ENCODE assay signal across 20 mouse cellular contexts in the genomic region with DNA sequence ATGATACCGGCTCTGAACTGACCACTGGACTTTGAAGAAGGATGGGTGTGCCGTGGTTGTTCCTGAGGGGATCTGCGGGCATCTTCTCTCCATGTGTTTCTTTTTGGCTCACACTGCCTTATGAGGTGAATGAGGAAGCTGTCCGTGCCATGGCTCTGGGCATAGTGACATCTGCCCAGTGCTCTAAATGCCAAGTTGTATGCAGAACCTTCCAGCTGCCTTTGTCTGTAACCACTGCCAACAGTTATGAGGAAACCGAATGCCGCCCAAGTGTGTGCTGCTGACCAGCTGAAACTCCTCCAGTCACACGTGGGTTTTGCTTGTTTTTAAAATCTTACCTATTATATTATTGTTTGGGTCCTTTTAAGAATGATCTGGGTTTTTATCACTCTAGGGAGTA.
DNase-seq lines count a peak whose midpoint lies in the region; ATAC-seq lines count a peak whose summit lies in the region.
"Had no signal": no experiment of that assay in that cellular context is flagged by ENCODE, and none has a peak within 500 bp of the region (broad histone marks: within the 10 kb centered on the region; RNA-seq: fewer than 3 reads in every experiment).

No protein-coding gene starts in this region.

- no peaks in the 10 kb centered on the region for H3K27me3 ChIP-seq in heart, embryonic 12.5 days (replicated peaks)
- H3K27me3 ChIP-seq: embryonic facial prominence, embryonic 15.5 days; forebrain, embryonic 12.5 days; limb, embryonic 13.5 days; midbrain, embryonic 13.5 days had no signal

- no peak overlapping the region for H3K4me2 ChIP-seq in heart, embryonic 12.5 days
- H3K4me2 ChIP-seq: embryonic facial prominence, embryonic 15.5 days; forebrain, embryonic 12.5 days; limb, embryonic 13.5 days; midbrain, embryonic 13.5 days had no signal

- 80% methylated on average over 7 of the region's 7 CpGs for WGBS in heart, embryonic 12.5 days

- no peak overlapping the region for H3K4me3 ChIP-seq in heart, embryonic 12.5 days
- H3K4me3 ChIP-seq: embryonic facial prominence, embryonic 15.5 days; forebrain, embryonic 12.5 days; limb, embryonic 13.5 days; midbrain, embryonic 13.5 days had no signal

- H3K4me1 ChIP-seq in heart, embryonic 12.5 days (replicated peaks): peaks cover 9% of the 10 kb centered on the region
- H3K4me1 ChIP-seq: embryonic facial prominence, embryonic 15.5 days had no signal

- no peaks in the 10 kb centered on the region for H3K9me3 ChIP-seq in heart, embryonic 12.5 days (replicated peaks)
- H3K9me3 ChIP-seq: embryonic facial prominence, embryonic 15.5 days; forebrain, embryonic 12.5 days; limb, embryonic 13.5 days; midbrain, embryonic 13.5 days had no signal

- H3K27ac ChIP-seq in heart, embryonic 12.5 days (ENCODE audit: poor library complexity, severe bottlenecking): no peak overlapping the region
- H3K27ac ChIP-seq: embryonic facial prominence, embryonic 15.5 days; forebrain, embryonic 12.5 days; limb, embryonic 13.5 days; liver, embryonic 14.5 days; midbrain, embryonic 13.5 days had no signal

- no peaks in the 10 kb centered on the region for H3K36me3 ChIP-seq in heart, embryonic 12.5 days
- H3K36me3 ChIP-seq: embryonic facial prominence, embryonic 15.5 days; forebrain, embryonic 12.5 days; limb, embryonic 13.5 days; midbrain, embryonic 13.5 days had no signal

- no peak for ATAC-seq in heart, embryonic 12.5 days (ENCODE audit: insufficient number of reproducible peaks, low FRiP score)
- ATAC-seq: midbrain, embryonic 13.5 days had no signal

- H3K9ac ChIP-seq in heart, embryonic 12.5 days: no peak overlapping the region
- H3K9ac ChIP-seq: embryonic facial prominence, embryonic 15.5 days; forebrain, embryonic 12.5 days; limb, embryonic 13.5 days; liver, embryonic 14.5 days; midbrain, embryonic 13.5 days had no signal

- peak; percentile 25 for DNase-seq in adrenal gland, postnatal 14 days
- no peak for DNase-seq in adrenal gland, adult 8-10 months
- DNase-seq in heart, adult 9 months (ENCODE audit: low spot score in 2 of 2): peak; percentile 24 to 42
- peak; percentile 29 for DNase-seq in brain, adult 2 months (ENCODE audit: low read depth, low spot score)
- peak; percentile 49 for DNase-seq in lung, postnatal 14 days
- no peak for DNase-seq in layer of hippocampus, adult 8-10 months (ENCODE audit: low spot score in 2 of 2)
- DNase-seq in thymus, postnatal 4 days: no peak
- DNase-seq: cerebellum, adult 9-11 months; kidney, adult 18-20 months; kidney, postnatal 25 days; layer of hippocampus, adult 9-11 months; retina, postnatal 1 day; right cerebral cortex, postnatal 4 days; thymus, postnatal 36 days had no signal

Comparison
In these comparisons a context has a peak if more than half of its experiments do, and no peak if none do; other contexts are left out.
1. DNase-seq: peak in adrenal gland, postnatal 14 days (single experiment), heart, adult 9 months (2 of 2), brain, adult 2 months (single experiment) and lung, postnatal 14 days (single experiment); none in adrenal gland, adult 8-10 months (single experiment), layer of hippocampus, adult 8-10 months (0 of 2) and thymus, postnatal 4 days (single experiment).